9 mouse cellular contexts compared by ENCODE assay signal in genomic region chr4:119245556-119245955, GRCm38 (mm10). TPM values are rescaled to one million over a fixed set of nuclear protein-coding genes. Genes with fewer than 3 reads are reported as not detected.
DNase-seq lines count a peak whose midpoint lies in the region; ATAC-seq lines count a peak whose summit lies in the region.
"Had no signal": no experiment of that assay in that cellular context is flagged by ENCODE, and none has a peak within 500 bp of the region (broad histone marks: within the 10 kb centered on the region; RNA-seq: fewer than 3 reads in every experiment).

No protein-coding gene starts in this region.

- 0 out of 2 replicates have a peak, but pooled peaks cover 2% of the 10 kb centered on the region for H3K36me3 ChIP-seq in intestine, embryonic 16.5 days (ENCODE audit: control insufficient read depth, insufficient read depth, low read length)
- peaks cover 9% of the 10 kb centered on the region; the same call in 1 of the 2 replicates for H3K36me3 ChIP-seq in intestine, embryonic 15.5 days

- intact Hi-C loops in heart, postnatal 10 days (cut with DNase I), result loop anchor here (5.0 to 10.0 kb wide), 5 partner anchors 77 to 569 kb away; partner anchors contain the start of genes Foxj3, Frg2f1 and Ppih

- no peaks in the 10 kb centered on the region for H3K4me1 ChIP-seq in intestine, embryonic 16.5 days (ENCODE audit: control insufficient read depth, insufficient read depth, low read length)
- 0 out of 2 replicates have a peak, but pooled peaks cover 3% of the 10 kb centered on the region for H3K4me1 ChIP-seq in intestine, embryonic 15.5 days (replicated peaks)
- H3K4me1 ChIP-seq: stomach, embryonic 15.5 days had no signal

- ATAC-seq in intestine, embryonic 16.5 days, result no peak
- no peak for ATAC-seq in intestine, embryonic 15.5 days
- no peak for ATAC-seq in inflammation-experienced regulatory T-cells, adult 6 months

- no peaks in the 10 kb centered on the region for H3K27me3 ChIP-seq in intestine, embryonic 16.5 days (replicated peaks; ENCODE audit: control insufficient read depth, insufficient read depth, low read length)
- no peaks in the 10 kb centered on the region for H3K27me3 ChIP-seq in intestine, embryonic 15.5 days (replicated peaks)
- H3K27me3 ChIP-seq: stomach, embryonic 15.5 days had no signal

- H3K27ac ChIP-seq in intestine, embryonic 16.5 days (ENCODE audit: low read length), result 0 out of 2 replicates have a peak overlapping the region, but pooled peaks have one; percentile 28
- H3K27ac ChIP-seq in intestine, embryonic 15.5 days, result no peak overlapping the region
- H3K27ac ChIP-seq: stomach, embryonic 15.5 days had no signal

- H3K9me3 ChIP-seq in intestine, embryonic 16.5 days (ENCODE audit: control insufficient read depth, low read length), result no peaks in the 10 kb centered on the region
- H3K9me3 ChIP-seq in intestine, embryonic 15.5 days, result no peaks in the 10 kb centered on the region
- H3K9me3 ChIP-seq: stomach, embryonic 15.5 days had no signal

- 72% methylated on average over 7 of the region's 7 CpGs for WGBS in intestine, embryonic 16.5 days
- WGBS in intestine, embryonic 15.5 days, result 78% methylated on average over 7 of the region's 7 CpGs

- H3K9ac ChIP-seq in intestine, embryonic 16.5 days (ENCODE audit: low read depth, low read length), result no peak overlapping the region
- H3K9ac ChIP-seq in intestine, embryonic 15.5 days, result no peak overlapping the region
- H3K9ac ChIP-seq: stomach, embryonic 15.5 days had no signal

- H3K4me3 ChIP-seq in intestine, embryonic 16.5 days (ENCODE audit: low read length), result no peak overlapping the region
- no peak overlapping the region for H3K4me3 ChIP-seq in intestine, embryonic 15.5 days (replicated peaks)
- H3K4me3 ChIP-seq: stomach, embryonic 15.5 days had no signal

- H3K4me2 ChIP-seq in intestine, embryonic 16.5 days (ENCODE audit: low read depth, low read length), result no peak overlapping the region
- no peak overlapping the region for H3K4me2 ChIP-seq in intestine, embryonic 15.5 days (replicated peaks)
- H3K4me2 ChIP-seq: stomach, embryonic 15.5 days had no signal

- peak; percentile 54 for DNase-seq in cerebellum, postnatal 25 days
- DNase-seq in heart, postnatal 10 days, result peak; percentile 53 to 57
- DNase-seq in ovary, postnatal 14 days (ENCODE audit: low spot score), result peak; percentile 42
- DNase-seq in T-cell, adult 2 months (ENCODE audit: low spot score), result no peak
- DNase-seq in thymus, postnatal 10 days (ENCODE audit: low spot score in 2 of 2), result no peak

RNA-seq across cellular contexts. Expression of gene Cldn19, which starts 9.7 kb away (rescaled TPM):
- 0.28 and 0.60 TPM in 2 replicates for polyA plus RNA-seq in intestine, embryonic 16.5 days (2015; fragmentation: Nextera tagmentation; extraction: Ambion mirVana)
- polyA plus RNA-seq in intestine, embryonic 15.5 days (2015; fragmentation: Nextera tagmentation; extraction: Ambion mirVana), result 0.08 and 0.14 TPM in 2 replicates
- under 1 TPM; 0.17 to 0.43 TPM for total RNA-seq in heart, postnatal 10 days (2021)
- polyA plus RNA-seq in inflammation-experienced regulatory T-cells, adult 6 months (2017; shearing (Covaris generic)), result not detected
- polyA plus RNA-seq: stomach, embryonic 15.5 days had no signal

RNA-seq across cellular contexts. Expression of gene P3h1, which starts 12.8 kb away (rescaled TPM):
- 22.4 and 23.9 TPM in 2 replicates for polyA plus RNA-seq in intestine, embryonic 16.5 days (2015; fragmentation: Nextera tagmentation; extraction: Ambion mirVana)
- polyA plus RNA-seq in intestine, embryonic 15.5 days (2015; fragmentation: Nextera tagmentation; extraction: Ambion mirVana), result 27.3 and 28.5 TPM in 2 replicates
- total RNA-seq in heart, postnatal 10 days (2021), result 10 to 100 TPM; 23.5 to 24.7 TPM
- 1 to 10 TPM in 2 of 3 experiments, under 1 TPM in 1; 0.70 to 2.3 (median 1.7) TPM for polyA plus RNA-seq in inflammation-experienced regulatory T-cells, adult 6 months (2017; shearing (Covaris generic))

RNA-seq across cellular contexts. Expression of gene AU022252, which starts 13.0 kb away (rescaled TPM):
- polyA plus RNA-seq in intestine, embryonic 16.5 days (2015; fragmentation: Nextera tagmentation; extraction: Ambion mirVana), result 26.3 and 27.3 TPM in 2 replicates
- polyA plus RNA-seq in intestine, embryonic 15.5 days (2015; fragmentation: Nextera tagmentation; extraction: Ambion mirVana), result 28.1 and 30.9 TPM in 2 replicates
- 10 to 100 TPM; 13.8 to 18.2 TPM for total RNA-seq in heart, postnatal 10 days (2021)
- 10 to 100 TPM in 1 of 3 experiments, 1 to 10 TPM in 2; 6.3 to 10.7 (median 7.9) TPM for polyA plus RNA-seq in inflammation-experienced regulatory T-cells, adult 6 months (2017; shearing (Covaris generic))

RNA-seq across cellular contexts. Expression of gene Tmem269, which starts 27.5 kb away (rescaled TPM):
- not detected in 2 replicates for polyA plus RNA-seq in intestine, embryonic 16.5 days (2015; fragmentation: Nextera tagmentation; extraction: Ambion mirVana)
- polyA plus RNA-seq in intestine, embryonic 15.5 days (2015; fragmentation: Nextera tagmentation; extraction: Ambion mirVana), result not detected in 2 replicates
- not detected for total RNA-seq in heart, postnatal 10 days (2021)
- not detected for polyA plus RNA-seq in inflammation-experienced regulatory T-cells, adult 6 months (2017; shearing (Covaris generic))
- polyA plus RNA-seq: stomach, embryonic 15.5 days had no signal

RNA-seq across cellular contexts. Expression of gene Ybx1, which starts 48.8 kb away (rescaled TPM):
- 420 and 457 TPM in 2 replicates for polyA plus RNA-seq in intestine, embryonic 16.5 days (2015; fragmentation: Nextera tagmentation; extraction: Ambion mirVana)
- 627 and 712 TPM in 2 replicates for polyA plus RNA-seq in intestine, embryonic 15.5 days (2015; fragmentation: Nextera tagmentation; extraction: Ambion mirVana)
- total RNA-seq in heart, postnatal 10 days (2021), result 100 to 1,000 TPM; 750 to 806 TPM
- 100 to 1,000 TPM; 161 to 195 (median 174) TPM for polyA plus RNA-seq in inflammation-experienced regulatory T-cells, adult 6 months (2017; shearing (Covaris generic))

Comparison
In these comparisons a context has a peak if more than half of its experiments do, and no peak if none do; other contexts are left out.
1. DNase-seq: peak in cerebellum, postnatal 25 days (2 of 2), heart, postnatal 10 days (2 of 2) and ovary, postnatal 14 days (single experiment); none in T-cell, adult 2 months (single experiment) and thymus, postnatal 10 days (0 of 2).